Mouse (Mus musculus) E14TG2a.4 (cell line): ENCODE measurements around the gene Ucn3.
A peak's percentile ranks its signal among the peaks of the same experiment; 100 is the strongest.

Experiments
- H3K27me3 ChIP-seq: 2 replicates; pipeline ENCODE4 v1.6.1; 2014; ENCODE audit warnings: low read length, control low read depth; ENCODE audit not compliant: insufficient read depth
- H3K36me3 ChIP-seq: 2 replicates; pipeline ENCODE4 v1.6.1; 2014; ENCODE audit warnings: low read length, control low read depth; ENCODE audit not compliant: insufficient read depth
- H3K4me1 ChIP-seq: replicated peaks from 2 replicates; pipeline ENCODE4 v1.6.1; 2014; ENCODE audit warnings: low read depth, low read length, control low read depth
- H3K4me3 ChIP-seq: replicated peaks from 2 replicates; pipeline ENCODE4 v1.5.1; 2014; ENCODE audit warnings: mild to moderate bottlenecking, low read length
- H3K9me3 ChIP-seq: 2 replicates; pipeline ENCODE4 v1.6.1; 2014; ENCODE audit warnings: low read length, control low read depth
- CTCF ChIP-seq: conservative IDR thresholded peaks from 2 replicates; pipeline ENCODE4 v1.5.1; 2014; ENCODE audit warnings: low read length
- NANOG ChIP-seq: IDR thresholded peaks from 2 replicates; pipeline ENCODE4 v1.6.1; 2014; ENCODE audit warnings: borderline replicate concordance, low read length, mixed read lengths
- POU5F1 ChIP-seq: IDR thresholded peaks from 2 replicates; pipeline ENCODE4 v1.6.1; 2014; ENCODE audit warnings: low read length, borderline replicate concordance

The Ucn3 gene

GRCm38 (mm10) chr13:3896032-3896431 is 49.1 kb downstream of the Ucn3 start:
- H3K36me3 ChIP-seq: peaks cover 56% of the 10 kb centered on the region

GRCm38 (mm10) chr13:3895397-3895980 is 49.7 kb downstream of the Ucn3 start:
- Histone ChIP-seq H3K9me3 (peaks cover 10% of the 10 kb centered on the region), H3K27me3 (no peaks in the 10 kb centered on the region), H3K4me3 (no peak overlapping the region), H3K36me3 (peaks cover 51% of the 10 kb centered on the region), H3K4me1 (peaks cover 32% of the 10 kb centered on the region)
- no peak for TF ChIP-seq CTCF
- no peak for TF ChIP-seq NANOG
- no peak for TF ChIP-seq POU5F1

More at GRCm38 (mm10) chr13:3896032-3896431, 49.1 kb downstream of the Ucn3 start:
- Histone ChIP-seq H3K4me1 (peaks cover 32% of the 10 kb centered on the region), H3K9me3 (peaks cover 10% of the 10 kb centered on the region), H3K27me3 (no peaks in the 10 kb centered on the region), H3K4me3 (no peak overlapping the region)
- TF ChIP-seq POU5F1: no peak
- no peak for TF ChIP-seq CTCF
- TF ChIP-seq NANOG: no peak

GRCm38 (mm10) chr13:3894549-3894948 is 50.6 kb downstream of the Ucn3 start:
- Histone ChIP-seq H3K4me3 (no peak overlapping the region), H3K9me3 (peaks cover 10% of the 10 kb centered on the region), H3K4me1 (peaks cover 32% of the 10 kb centered on the region), H3K36me3 (peaks cover 48% of the 10 kb centered on the region), H3K27me3 (no peaks in the 10 kb centered on the region)
- TF ChIP-seq POU5F1: no peak

- Histone ChIP-seq H3K27me3 (no peaks in the 10 kb centered on the region), H3K9me3 (peaks cover 4% of the 10 kb centered on the region), H3K36me3 (peaks cover 47% of the 10 kb centered on the region), H3K4me3 (peak overlapping the region; percentile 82), H3K4me1 (peaks cover 32% of the 10 kb centered on the region)
- TF ChIP-seq CTCF (no peak), POU5F1 (no peak), NANOG (no peak)
Measured at GRCm38 (mm10) chr13:3893126-3893734, 51.9 kb downstream of the Ucn3 start.

- Histone ChIP-seq H3K4me3 (peak overlapping the region; percentile 82), H3K9me3 (no peaks in the 10 kb centered on the region)
Measured at GRCm38 (mm10) chr13:3892601-3893000, 52.5 kb downstream of the Ucn3 start.

GRCm38 (mm10) chr13:3891479-3892087 is 53.6 kb downstream of the Ucn3 start:
- Histone ChIP-seq H3K36me3 (peaks cover 59% of the 10 kb centered on the region), H3K27me3 (no peaks in the 10 kb centered on the region), H3K4me1 (peaks cover 32% of the 10 kb centered on the region), H3K9me3 (no peaks in the 10 kb centered on the region), H3K4me3 (no peak overlapping the region)
- TF ChIP-seq CTCF: no peak
- TF ChIP-seq NANOG: no peak
- TF ChIP-seq POU5F1: no peak

More at GRCm38 (mm10) chr13:3892601-3893000, 52.5 kb downstream of the Ucn3 start:
- Histone ChIP-seq H3K36me3 (peaks cover 49% of the 10 kb centered on the region), H3K27me3 (no peaks in the 10 kb centered on the region), H3K4me1 (peaks cover 32% of the 10 kb centered on the region)
- TF ChIP-seq NANOG: no peak
